Mouse (Mus musculus) left cerebral cortex, postnatal 10 days (tissue): ENCODE data around the gene Ppp6r2. TPM values are rescaled to one million over a fixed set of nuclear protein-coding genes. Genes with fewer than 3 reads are reported as not detected.

Experiments used
- DNase-seq, 2 experiments: peaks; one replicate each; pipeline ENCODE4 v3.0.0; 2021 to 2022; ENCODE audit warnings: low spot score in 2 of 2, mixed read lengths in 1 of 2; ENCODE audit errors: extremely low spot score in 1 of 2
- intact Hi-C: fragments of 180-260 bp; cut with DNase I; formaldehyde crosslinking; loops from one replicate; pipeline ENCODE4 v1.15.1; 2025
- total RNA-seq, 2 experiments: library from RNA; stranded (reverse); gene quantifications; 2 replicates each; pipeline ENCODE4 v1.2.3; 2021

Ppp6r2 gene
- total RNA-seq, 2 experiments from 2014 or later: 154 to 159 TPM

DNA sequence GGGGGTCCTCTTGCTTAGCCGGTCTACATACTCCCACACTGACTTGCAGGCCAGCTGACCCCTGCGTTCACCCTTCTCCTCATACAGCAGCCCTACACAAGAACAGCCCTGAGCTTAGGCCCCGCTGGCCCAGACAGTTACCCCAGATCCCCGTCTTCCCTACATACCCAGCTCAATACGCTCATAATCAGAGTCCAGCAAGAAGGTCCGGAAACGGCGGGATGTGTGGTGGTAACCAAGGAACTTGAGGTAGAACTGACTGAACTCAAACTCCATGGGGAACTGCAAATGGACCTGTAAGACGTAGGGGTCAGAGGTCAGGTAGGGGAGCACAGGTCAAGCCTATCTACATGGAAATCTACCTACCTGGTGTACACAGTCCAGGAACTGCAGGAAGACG is 82.4 kb downstream of the Ppp6r2 start:
- intact Hi-C loops: no loop called here
- no peak for DNase-seq

DNA sequence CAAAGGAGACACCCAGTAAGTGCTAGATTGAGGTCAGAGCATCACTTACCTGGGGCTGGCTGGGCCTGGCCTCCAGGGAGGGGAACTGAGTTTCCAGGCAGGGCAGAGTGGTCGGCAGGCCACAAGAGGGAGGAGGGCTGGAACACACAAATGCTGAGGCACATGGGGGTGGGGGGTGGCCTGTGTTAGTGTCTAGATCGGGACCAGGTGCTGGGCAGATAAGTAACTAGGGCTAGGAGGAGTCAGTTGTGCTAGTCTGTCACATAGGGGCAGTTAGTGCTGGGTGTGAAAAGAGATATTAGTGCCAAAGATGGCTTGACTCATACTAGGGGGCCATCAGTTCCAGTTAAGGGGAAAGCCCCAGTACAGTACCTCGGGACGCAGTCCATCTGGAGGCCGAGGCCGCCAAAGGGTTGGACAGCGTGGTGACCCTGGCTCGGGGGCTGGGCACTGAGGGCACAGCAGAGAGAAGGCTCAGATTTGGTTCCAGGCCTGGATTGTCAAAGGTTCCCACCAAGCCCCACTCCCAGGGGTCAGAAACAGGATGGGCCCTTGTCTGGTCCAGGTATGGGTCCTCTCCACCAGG is 84.3 kb downstream of the Ppp6r2 start:
- intact Hi-C loops: no loop called here
- no peak for DNase-seq

DNA sequence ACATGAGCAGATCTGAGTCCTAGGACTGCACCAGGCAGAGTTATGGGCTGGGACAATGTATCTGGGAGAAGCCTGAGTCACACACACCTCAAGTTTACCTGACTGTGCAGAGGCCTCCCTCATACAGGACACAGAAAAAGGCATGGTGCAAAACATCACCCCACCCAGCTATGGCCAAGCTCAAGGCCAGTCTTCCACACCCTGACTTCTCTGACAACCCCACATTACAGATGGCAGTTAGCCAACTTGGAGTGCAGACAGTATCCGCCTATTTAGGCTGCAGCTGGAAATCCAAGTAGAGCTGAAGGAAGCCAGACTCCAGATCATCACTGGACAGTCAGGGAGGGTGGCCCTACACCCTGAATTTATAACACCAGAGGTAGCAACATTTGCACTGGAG is 85.1 kb downstream of the Ppp6r2 start:
- intact Hi-C loops: no loop called here
- no peak for DNase-seq

DNA sequence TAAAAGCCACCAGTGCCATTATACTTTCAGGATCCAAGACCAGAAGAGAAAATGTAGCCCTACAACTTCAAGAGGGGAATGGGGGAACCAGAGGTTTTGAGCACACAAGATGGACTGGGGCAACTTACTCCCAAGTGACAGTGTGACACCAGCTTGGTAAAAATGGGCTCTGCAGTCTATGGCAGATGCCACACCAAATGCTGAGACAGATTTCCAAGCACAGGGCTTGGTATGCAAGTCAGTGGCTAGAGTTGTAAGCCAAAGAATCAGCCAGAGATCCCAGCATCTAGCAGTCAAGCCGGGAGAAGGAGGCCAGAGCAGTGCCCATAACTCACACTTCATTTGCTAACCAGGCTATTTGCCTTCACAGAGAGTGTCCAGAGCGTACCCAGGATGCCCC is 86.3 kb downstream of the Ppp6r2 start:
- intact Hi-C loops: no loop called here
- DNase-seq: no peak

DNA sequence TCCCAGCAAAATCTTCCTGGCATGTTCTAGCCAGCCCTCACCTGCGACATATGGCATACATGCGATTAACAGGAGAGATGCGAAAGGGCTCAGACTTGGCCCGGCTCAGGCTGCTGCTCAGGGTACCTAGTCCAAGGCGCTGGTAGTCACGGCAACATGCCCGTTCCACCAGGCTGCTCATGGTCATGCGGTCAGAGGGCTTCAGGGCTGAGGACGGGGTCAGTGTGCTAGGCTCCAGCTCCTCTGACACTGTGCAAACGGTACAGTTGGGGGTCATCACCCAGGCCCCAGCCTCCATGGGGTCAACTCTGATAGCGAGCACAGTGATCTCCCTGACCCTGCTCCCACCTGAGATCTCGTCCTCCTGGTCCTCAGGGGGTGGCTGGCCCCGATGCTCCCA is 88.8 kb downstream of the Ppp6r2 start:
- intact Hi-C loops: no loop called here
- DNase-seq: no peak

DNA sequence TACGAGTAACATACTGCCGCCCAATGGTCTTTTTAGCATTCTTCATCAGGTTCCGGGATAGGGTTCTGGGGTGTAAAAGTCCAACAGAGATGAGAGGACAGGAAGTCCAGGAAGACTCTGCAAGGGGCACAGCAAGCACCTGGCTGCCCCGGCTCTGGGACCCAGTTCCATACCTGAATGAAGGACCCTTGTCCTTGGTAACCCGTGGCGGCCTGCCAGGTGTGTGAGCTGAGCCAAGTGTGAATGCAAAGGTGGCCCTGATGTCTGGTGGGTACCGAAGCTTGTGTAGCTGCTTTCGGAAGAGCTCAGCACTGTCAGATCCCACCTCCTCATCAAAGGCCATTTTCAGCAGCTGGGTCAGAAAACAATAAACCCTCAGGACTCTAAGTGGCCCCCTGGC is 89.2 kb downstream of the Ppp6r2 start:
- intact Hi-C loops: no loop called here
- no peak for DNase-seq

DNA sequence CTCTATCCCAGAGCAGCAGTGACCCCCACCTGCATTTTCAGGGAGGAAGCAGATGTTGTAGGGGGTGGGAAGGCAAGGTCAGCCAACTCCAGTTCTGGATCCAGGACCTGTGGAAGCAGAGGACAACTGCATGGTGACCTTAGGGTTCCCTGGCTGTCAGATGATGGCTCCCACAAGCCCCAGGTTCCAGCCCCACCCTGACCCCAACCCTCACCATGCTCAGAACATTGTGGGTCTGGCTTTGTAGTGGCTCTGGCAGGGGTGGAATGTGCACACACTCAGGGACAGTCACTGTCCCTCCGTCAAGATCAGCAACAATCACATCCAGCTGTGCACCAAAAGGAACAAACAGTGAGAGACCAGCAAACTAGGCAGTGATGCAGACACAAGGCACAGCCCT is 94.6 kb downstream of the Ppp6r2 start:
- intact Hi-C loops: no loop called here
- no peak for DNase-seq

DNA sequence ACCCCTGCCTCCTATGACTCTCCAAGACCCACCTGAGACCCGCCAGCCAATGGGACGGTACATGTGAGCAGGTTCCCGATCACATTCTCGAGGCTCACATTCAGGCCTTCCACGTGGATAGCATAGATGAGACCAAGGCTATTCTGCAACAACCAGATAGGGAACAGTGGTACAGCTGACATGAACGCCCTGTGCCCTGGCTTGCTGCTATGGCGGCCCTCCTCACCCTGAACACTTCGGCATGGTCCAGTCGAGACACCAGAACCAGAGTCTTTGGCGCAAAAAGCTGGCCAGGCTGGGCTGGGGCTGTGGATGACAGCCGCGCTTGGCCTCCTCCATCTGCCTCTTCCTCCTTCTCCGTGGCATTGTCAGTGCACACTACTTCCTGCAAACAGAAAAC is 96.1 kb downstream of the Ppp6r2 start:
- intact Hi-C loops: no loop called here

DNA sequence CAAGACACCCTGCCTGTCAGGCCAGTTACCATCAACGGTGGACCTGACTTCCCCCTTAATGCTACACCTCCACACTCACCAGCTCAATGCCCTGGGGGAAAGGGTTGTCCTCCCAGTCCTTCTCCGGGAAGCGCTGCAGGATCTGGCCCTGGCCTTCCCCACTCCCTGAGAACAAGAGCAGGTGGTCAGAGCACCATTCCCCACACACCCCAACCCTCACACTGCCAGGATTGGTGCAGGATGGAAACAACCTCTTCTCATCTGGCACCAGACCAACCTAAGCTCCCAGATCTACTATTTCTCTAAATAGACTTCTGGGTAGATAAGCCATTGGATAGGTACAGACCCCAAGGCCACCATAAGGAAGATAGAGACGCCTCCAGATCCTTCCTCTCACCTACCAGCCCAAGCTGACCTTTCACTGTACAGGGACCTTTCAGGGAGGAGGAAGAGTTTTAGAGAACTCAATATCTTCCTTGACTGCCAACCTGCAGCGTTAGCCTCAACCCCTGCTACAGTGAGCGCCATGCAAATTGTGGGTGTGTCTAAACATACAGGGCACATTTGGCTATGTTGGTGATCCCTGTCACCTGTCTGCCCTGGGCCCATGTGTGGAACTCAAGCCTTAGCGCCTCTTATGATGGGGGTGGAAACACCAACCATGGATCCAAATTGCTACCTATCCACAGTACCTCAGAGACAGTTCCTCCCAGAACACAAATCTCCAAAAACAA is 97.2 kb downstream of the Ppp6r2 start:
- DNase-seq: no peak
- intact Hi-C loops: no loop called here

More for the DNA sequence above, 96.1 kb downstream of the Ppp6r2 start:
- no peak for DNase-seq

DNA sequence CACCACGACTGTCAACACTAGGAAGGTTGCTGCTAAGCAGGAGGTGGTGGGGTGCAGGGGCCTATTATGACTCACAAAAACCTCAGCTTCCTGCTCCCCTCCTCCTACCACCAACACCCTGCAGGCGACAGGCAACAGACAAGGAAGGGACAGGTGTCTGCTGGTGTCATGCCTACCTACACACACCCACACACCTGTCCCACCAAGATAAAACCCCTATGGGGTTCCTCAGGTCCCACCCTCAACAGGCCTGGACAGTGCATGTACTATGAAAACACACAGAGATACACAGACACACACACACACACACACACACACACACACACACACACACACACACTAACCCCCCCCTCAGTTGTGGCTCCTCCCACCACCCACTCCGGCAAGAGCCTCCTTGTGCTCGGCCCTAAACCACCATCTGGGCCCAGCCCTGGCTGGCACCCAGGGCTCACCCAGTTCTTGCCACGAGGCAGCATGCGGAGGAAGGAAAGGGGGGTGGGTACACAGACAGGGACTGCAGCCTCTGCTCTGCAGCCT is 98.7 kb downstream of the Ppp6r2 start:
- intact Hi-C loops: no loop called here
- DNase-seq: no peak

DNA sequence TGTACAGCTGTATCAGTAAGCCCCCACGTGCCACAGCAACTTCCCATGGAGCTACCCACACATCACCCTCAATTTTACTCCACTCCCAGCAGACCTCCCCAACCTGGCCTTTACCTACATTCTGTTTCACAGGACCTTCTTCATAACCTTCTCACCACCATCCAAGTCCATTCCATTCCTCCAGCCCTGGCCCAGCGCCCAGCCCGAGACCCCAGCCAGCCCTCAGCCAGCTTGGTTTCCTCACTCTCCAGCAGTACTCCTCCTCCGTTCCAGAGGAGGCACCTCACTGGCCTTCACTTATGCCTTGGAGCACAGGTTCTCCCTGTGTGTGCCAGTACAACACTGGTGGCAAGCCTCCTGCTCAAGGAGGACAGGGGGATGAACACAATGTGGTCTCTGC is 102.0 kb downstream of the Ppp6r2 start:
- intact Hi-C loops: no loop called here
- no peak for DNase-seq

DNA sequence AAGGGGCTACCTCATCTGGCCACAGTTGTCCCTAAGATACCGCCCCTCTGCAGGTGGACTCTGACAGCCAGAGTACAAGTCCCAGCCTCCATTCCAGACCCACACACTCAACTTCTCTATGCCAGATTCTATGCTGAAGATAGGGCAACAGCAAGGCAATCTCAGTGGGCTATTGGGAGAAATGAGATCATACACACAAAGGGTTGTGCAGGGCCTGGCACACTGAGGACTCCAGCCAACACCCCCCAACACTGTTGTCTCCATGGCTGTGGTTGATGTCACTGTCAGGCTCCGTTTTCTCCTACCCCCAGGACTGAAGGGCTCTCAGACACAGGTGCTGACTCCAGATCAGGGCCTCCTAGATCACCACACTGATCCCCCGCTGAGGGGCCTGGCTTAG is 102.8 kb downstream of the Ppp6r2 start:
- intact Hi-C loops: no loop called here
- no peak for DNase-seq

DNA sequence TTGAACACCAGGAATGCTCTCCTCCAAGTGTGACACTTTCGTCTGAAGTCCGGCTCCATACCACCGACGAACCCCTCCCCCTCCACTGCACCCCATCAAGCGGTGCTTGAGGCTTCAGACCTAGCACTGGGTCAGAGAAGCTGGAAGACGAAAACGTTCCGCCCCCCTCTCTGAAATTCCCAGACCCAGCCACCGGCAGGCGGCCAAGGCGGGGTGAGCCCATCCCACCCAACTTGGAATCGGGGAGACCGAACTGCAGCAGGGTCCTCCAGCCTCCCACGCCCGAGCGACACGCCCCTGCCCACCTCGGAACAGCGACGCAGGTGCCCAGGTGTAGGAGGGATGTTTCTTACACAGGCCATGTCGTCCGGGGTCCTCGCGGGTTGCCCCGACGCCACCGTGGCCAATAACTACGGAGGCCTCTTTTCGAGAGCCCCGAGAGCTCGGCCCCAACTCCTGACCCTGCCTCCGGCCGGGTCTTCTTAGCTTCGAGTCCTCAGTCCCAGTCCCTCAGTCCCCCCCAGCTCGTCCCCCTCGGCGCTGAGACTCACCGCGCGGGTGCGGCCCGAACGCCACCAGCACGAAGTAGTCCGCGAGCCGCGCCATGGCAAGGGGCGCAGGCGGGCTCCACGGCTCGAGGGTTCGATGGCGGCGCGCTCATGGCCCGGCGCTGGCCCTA is 103.3 kb downstream of the Ppp6r2 start:
- DNase-seq: peak in 1 of 2 experiments; percentile 73
- intact Hi-C loops: no loop called here

DNA sequence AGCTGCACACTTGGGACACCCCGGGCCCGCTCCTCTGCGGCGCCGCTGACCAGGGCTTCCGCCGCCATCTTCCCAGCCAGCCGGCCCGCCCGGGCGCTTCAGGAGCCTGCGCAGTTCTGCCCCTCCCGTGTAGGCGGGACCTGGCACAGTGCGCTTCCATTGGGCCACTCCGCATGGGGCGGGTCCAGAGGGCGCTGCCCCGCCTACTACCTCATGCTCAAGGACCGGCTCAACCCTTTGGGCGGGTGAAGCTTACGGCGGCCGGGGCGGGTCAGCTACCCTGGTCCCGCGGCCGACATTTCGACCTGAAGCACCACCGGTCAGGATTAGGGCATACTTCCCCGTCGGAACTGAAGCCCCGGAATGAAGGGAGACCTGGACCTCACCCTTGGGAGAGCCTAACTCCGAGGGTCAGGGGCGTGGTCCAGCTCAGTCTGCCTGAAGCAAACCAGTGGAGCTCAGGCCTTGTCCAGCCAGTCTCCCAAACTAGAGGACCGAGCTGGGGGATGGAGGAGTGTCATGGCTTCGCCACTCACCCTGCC is 103.9 kb downstream of the Ppp6r2 start, which contains the start of gene Sbf1:
TSS of gene Sbf1 (minus strand) at position 122 of the 542 bp plus-strand sequence.
- intact Hi-C loops: no loop called here
- DNase-seq: peak; percentile 94 to 99

DNA sequence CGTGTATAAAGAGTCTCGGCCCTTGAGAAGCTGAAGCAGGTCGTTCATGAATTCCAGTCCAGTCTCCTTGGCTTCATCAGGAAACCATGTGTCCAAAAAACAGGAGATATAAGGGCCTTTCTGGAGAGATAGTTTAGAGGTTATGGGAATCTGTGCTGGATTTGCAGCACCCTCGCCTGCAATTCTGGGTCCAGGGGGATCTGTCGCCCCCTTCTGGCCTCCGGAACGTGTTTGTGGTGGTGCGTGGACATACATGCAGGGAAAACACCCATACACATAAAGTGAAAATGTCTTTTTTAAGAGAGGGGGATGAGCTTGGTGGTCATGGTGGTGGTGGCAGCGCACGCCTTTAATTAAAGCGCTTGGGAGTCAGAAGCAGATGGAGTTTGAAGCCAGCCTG is 104.8 kb downstream of the Ppp6r2 start:
- DNase-seq: no peak
- intact Hi-C loops: no loop called here

DNA sequence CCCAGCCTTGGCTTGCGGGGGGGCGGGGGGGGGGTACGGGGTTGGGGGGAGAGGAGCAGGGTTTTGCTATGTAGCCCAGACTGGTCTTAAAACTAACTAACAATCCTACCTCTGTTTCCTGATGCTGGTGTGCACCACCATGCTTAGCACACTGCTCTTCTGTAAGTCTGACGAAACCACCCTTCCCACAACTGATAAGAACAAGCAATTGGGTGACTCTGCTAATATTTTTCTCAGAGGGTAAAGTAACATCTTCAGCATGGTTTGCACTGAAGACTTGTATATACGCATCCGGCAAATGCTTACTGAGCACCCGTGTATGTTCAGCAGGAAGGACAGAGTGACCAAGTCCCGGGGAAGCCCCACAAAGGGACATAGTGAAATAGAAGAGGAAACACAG is 109.9 kb downstream of the Ppp6r2 start:
- DNase-seq: no peak
- intact Hi-C loops: no loop called here

DNA sequence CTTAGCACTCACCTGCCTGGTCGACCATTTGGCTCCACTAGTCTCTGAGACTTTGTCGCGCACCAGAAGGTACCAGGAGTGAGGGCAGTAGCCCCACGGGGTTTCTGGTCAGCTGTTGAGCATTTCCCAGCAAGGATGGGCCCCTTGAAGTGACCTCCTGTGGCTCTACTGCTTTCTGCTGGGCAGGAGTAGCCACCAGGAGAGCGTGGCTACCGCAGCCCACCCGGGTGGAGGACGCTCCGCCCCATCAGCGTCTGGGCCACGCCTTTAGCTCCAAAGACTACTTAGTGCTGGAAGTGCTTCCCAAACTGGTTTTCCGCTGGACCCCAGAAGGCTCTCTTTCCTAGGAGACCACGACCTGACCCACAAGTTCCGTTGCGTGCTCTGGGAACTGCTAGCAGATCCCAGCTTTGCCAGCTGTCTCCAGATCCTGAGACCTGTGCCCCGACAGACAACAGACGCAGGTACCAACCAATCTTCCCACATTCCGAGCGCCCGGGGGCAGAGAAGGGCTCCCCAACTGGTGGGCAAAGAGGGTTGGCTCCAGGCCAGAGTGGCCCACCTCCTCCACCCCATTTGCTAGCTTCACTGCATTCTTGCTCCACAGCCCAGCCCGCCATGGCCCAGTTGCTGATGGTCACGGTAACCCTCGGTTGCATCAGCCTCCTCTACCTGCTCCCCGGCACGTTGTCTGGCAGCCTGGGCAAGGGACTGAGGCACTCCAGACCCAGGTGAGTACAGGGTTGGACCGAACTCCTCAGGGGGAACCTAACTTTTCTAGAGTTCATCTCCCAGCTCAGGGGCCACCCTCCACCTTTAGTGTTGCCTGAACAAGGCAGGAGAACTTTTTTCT is 111.5 kb downstream of the Ppp6r2 start, which contains the start of gene Adm2:
TSS of gene Adm2 (plus strand) at position 51 of the 853 bp plus-strand sequence.
- no peak for DNase-seq
- intact Hi-C loops: no loop called here

DNA sequence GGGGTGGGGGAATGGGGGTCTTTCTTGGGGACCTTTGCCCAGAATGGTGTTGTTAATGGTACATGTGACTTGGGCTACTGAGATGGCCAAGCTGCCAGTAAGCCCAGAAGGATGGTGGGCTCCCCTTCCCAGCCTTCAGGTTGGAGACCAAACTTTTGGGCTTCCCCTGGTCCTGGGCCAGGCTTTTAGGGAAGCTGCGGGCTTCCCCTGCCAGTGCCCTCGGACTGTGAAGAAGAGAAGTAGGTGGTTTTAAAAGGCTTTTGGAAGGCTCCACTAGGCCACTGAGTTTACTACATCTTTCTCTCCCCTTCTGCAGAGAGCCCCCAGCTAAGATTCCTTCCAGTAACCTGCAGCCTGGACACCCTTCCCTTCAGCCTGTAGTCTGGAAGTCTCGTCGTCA is 112.3 kb downstream of the Ppp6r2 start:
- intact Hi-C loops: no loop called here
- DNase-seq: no peak

DNA sequence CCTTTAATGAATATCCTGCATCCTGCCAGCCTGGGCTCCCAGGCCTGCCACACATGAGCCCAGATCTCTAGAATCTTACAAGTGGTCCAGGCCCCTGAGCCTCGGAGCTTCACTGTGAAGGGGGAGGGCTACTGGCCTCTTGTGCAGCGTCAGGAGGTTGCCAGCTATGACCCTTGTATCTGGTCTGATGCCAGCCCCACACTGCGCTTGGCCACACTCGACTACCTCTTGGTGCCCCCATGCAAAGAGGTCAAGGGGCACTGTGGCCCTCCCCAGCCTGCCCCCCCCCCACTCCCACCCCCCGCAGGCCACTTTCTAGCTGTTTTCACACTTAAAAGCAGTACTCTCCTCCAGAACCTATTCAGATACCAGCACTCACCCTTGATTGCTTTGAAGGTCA is 115.1 kb downstream of the Ppp6r2 start:
- intact Hi-C loops: no loop called here

More for the DNA sequence above, 115.1 kb downstream of the Ppp6r2 start:
- no peak for DNase-seq
